Mouse (Mus musculus) liver, embryonic 14.5 days (tissue): Measurements from ENCODE around the gene Mblac1. TPM values are rescaled to one million over a fixed set of nuclear protein-coding genes. Genes with fewer than 3 reads are reported as not detected.

Source experiments
- ATAC-seq: fragments of 200-750 bp; cut with Nextera tagmentation; 2 replicates; pipeline ENCODE4 v1.8.0; 2017; ENCODE audit warnings: moderate number of reproducible peaks, mild to moderate bottlenecking, moderate library complexity; ENCODE audit not compliant: insufficient read depth
- DNase-seq, 3 experiments: peaks; one replicate each; pipeline ENCODE4 v3.0.0-alpha.2; 2012 to 2013; ENCODE audit warnings: low read depth in 3 of 3, low spot score in 3 of 3
- H3K27ac ChIP-seq: fragments of 300-500 bp; sonication (generic); 2 replicates; pipeline ENCODE4 v1.5.1; 2014; ENCODE audit warnings: moderate library complexity, mild to moderate bottlenecking, control low read depth, inconsistent platforms
- H3K27me3 ChIP-seq: fragments of 300-500 bp; sonication (generic); 2 replicates; pipeline ENCODE4 v1.6.1; 2014; ENCODE audit warnings: mild to moderate bottlenecking, low read length, moderate library complexity; ENCODE audit not compliant: control insufficient read depth, insufficient read depth
- H3K36me3 ChIP-seq: fragments of 300-500 bp; sonication (generic); replicated peaks from 2 replicates; pipeline ENCODE4 v1.6.1; 2014; ENCODE audit warnings: low read depth; ENCODE audit not compliant: control insufficient read depth, insufficient read depth
- H3K4me1 ChIP-seq, 2 experiments: fragments of 200-500 bp in 1 of 2; fragments of 300-500 bp in 1 of 2; sonication (generic) in 1 of 2; replicated peaks; 2 replicates each; pipeline ENCODE4 v1.6.1; 2012 to 2014; ENCODE audit warnings: antibody characterized with exemption in 1 of 2, inconsistent platforms in 1 of 2, low read length in 1 of 2; ENCODE audit not compliant: control insufficient read depth in 2 of 2, insufficient read depth in 2 of 2
- H3K4me2 ChIP-seq: fragments of 300-500 bp; sonication (generic); 2 replicates; pipeline ENCODE4 v1.6.1; 2014; ENCODE audit warnings: low read depth, mild to moderate bottlenecking, control low read depth, moderate library complexity
- H3K4me3 ChIP-seq, 2 experiments: fragments of 200-500 bp in 1 of 2; fragments of 300-500 bp in 1 of 2; sonication (generic) in 1 of 2; 2 replicates each; pipeline ENCODE4 v1.5.1; 2012 to 2014; ENCODE audit warnings: low read depth in 2 of 2, low read length in 2 of 2, mild to moderate bottlenecking in 2 of 2, control low read depth in 1 of 2, inconsistent platforms in 1 of 2, moderate library complexity in 1 of 2; ENCODE audit not compliant: insufficient read depth in 1 of 2
- H3K9ac ChIP-seq: fragments of 300-500 bp; sonication (generic); replicated peaks from 2 replicates; pipeline ENCODE4 v1.6.1; 2014; ENCODE audit warnings: mild to moderate bottlenecking, control low read depth, moderate library complexity
- H3K9me3 ChIP-seq: fragments of 300-500 bp; sonication (generic); 2 replicates; pipeline ENCODE4 v1.6.1; 2016; ENCODE audit warnings: low read length, mixed read lengths; ENCODE audit not compliant: control insufficient read depth
- CTCF ChIP-seq: IDR thresholded peaks from 2 replicates; pipeline ENCODE4 v1.5.1; 2016; ENCODE audit warnings: antibody characterized with exemption, low read depth, control low read depth
- EP300 ChIP-seq: IDR thresholded peaks from 2 replicates; pipeline ENCODE4 v1.6.1; 2016; ENCODE audit warnings: antibody characterized with exemption, low read depth
- WGBS: fragments of 180-500 bp; shearing (Covaris S2); extraction: QIAGEN DNeasy Blood & Tissue Kit; methylation state at CpG from one replicate; pipeline ENCODE4 v1.1.7; 2014; ENCODE audit not compliant: insufficient replicate concordance; 5-methylcytosine and 5-hydroxymethylcytosine counted together
- polyA plus RNA-seq, 2 experiments: library from polyadenylated mRNA; depleted of rRNA in 1 of 2; stranded (reverse) in 1 of 2; unstranded in 1 of 2; fragments of >200 nt; fragmentation: Nextera tagmentation in 1 of 2; extraction: Ambion mirVana in 1 of 2; gene quantifications; 2 replicates each; pipeline versions ENCODE4 v1.2.1 to v1.2.3; 2012 to 2014

Gene Mblac1
- polyA plus RNA-seq, 2 experiments = 2.2 TPM

DNA sequence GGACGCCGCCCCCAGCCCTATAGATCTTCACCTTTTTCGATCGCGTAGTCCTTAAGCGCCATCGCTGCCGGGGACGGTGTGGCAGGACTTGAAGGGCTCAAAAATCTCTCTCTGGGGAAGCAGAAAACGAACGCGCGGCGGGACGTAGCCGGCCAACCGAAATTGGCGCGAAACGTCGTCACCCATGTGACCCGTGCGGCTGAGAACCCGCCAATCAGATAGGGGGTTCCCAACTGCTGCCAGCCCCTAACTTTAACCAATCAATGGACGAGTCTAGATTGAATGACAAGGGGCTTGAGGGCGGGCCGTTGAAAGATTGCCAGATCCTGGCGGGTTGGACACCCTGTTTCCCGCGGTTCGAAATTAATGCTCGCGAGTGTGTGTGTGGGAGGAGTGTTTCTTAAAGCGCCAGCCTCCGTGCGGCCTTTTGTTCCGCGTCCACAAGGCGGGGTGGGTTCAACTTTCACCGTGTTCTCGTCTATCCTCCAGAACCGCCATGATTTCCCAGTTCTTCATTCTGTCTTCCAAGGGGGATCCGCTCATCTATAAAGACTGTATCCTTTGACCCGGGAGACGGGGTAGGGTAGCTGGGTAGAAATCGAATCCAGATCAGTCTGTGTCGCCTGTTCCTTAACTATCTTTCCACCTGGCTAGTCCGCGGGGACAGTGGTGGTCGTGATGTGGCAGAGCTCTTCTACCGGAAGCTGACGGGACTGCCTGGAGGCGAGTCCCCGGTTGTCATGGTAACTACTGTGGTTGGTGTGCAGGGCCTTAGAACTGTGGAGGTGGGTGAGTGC is 22.2 kb upstream of the Mblac1 start, which contains the start of the genes Ap4m1 and Mcm7:
Ap4m1 (plus strand) TSS at position 308 of the 797 bp plus-strand sequence.
Mcm7 (minus strand) TSS at position 728 of the 797 bp plus-strand sequence.
- peaks cover 45% of the 10 kb centered on the region for H3K36me3 ChIP-seq
- peak; percentile 86 for ATAC-seq
- no peaks in the 10 kb centered on the region for H3K9me3 ChIP-seq
- no peaks in the 10 kb centered on the region for H3K27me3 ChIP-seq
- WGBS = 1% methylated on average over 54 of the region's 54 CpGs
- peak; percentile 35 for TF ChIP-seq CTCF
- peak; percentile 44 for TF ChIP-seq EP300
- H3K9ac ChIP-seq = peak within 1 kb of the TSS; percentile 96
- H3K4me2 ChIP-seq = peak within 1 kb of the TSS; percentile 82
- H3K27ac ChIP-seq = peak within 1 kb of the TSS; percentile 92
- peaks cover 15 to 16% of the 10 kb centered on the region in 2 experiments for H3K4me1 ChIP-seq
- DNase-seq = peak; percentile 97 to 98 (median 97)
- peak within 1 kb of the TSS; percentile 88 to 90 for H3K4me3 ChIP-seq

DNA sequence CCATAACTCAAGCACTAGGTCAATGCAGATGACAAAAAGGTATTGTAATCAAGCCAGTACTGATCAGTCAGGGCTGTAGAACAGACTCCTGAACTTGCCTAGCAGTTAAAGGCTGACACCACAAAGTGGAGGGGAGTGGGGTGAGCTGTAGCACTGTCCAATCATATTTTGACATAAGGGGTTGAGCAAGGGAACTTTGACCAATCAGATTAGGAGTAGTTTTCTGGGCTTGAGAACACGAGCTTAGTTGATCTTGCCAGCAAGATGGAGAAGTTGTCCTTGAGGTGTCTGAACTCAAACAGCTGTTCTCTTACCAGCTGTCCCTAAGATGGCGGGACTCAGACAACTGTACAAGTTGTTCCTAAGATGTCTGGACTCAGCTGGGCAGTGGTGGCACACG is 20.9 kb upstream of the Mblac1 start:
- H3K4me3 ChIP-seq = peak overlapping the region in 1 of 2 experiments; percentile 88; a peak in 1 of 4 replicates
- WGBS = 59% methylated on average over 3 of the region's 3 CpGs
- peak overlapping the region; percentile 82 for H3K4me2 ChIP-seq
- H3K4me1 ChIP-seq = peaks cover 15 to 16% of the 10 kb centered on the region in 2 experiments
- no peaks in the 10 kb centered on the region for H3K27me3 ChIP-seq
- H3K36me3 ChIP-seq = peaks cover 44% of the 10 kb centered on the region
- no peak overlapping the region; the same call in 1 of the 2 replicates for H3K27ac ChIP-seq
- ATAC-seq = no peak
- H3K9me3 ChIP-seq = no peaks in the 10 kb centered on the region
- peak overlapping the region; percentile 18 for H3K9ac ChIP-seq
- TF ChIP-seq CTCF (no peak), EP300 (no peak)
- no peak for DNase-seq

DNA sequence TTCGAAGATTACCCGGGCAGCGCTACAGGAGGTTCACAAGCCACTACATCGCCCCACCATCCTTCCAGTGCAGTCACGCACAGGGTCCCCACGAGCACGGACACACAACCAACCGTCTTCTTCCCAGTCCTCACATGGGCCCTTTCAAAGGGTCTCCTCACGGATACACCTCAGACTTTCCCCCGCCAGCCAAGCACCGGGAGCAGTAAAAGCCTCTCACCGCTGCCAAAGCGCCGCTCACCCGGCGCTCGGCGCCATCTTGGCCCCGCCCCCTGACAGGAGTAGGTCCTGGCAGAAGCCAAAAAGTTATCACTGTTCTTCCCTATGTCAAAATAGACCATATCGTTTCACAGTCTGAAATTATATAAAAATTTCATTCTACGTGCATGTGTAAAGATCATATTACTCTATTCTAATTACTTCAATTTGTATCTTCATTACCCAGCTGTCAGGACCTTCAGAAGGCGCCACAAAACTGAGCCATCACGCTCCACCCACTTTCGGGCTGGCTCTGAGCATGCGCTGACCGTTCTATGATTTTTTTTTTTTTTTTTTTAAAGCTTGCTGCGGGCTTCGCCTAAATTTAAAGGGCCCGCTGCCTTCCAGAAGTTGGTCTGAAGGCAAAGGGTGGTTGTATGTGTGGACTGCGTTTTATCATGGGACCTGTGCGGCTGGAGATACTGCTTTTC is 7.0 kb upstream of the Mblac1 start, which contains the start of the genes Taf6 and Cnpy4:
Taf6 (minus strand) TSS at position 502 of the 689 bp plus-strand sequence.
Cnpy4 (plus strand) TSS at position 536 of the 689 bp plus-strand sequence.
- Histone ChIP-seq H3K27ac (peak within 1 kb of the TSS; percentile 81), H3K4me2 (peak within 1 kb of the TSS; percentile 93), H3K4me3 (peak within 1 kb of the TSS; percentile 75 to 99), H3K36me3 (peaks cover 12% of the 10 kb centered on the region), H3K4me1 (peaks cover 13 to 14% of the 10 kb centered on the region in 2 experiments), H3K9ac (peak within 1 kb of the TSS; percentile 90), H3K9me3 (no peaks in the 10 kb centered on the region), H3K27me3 (no peaks in the 10 kb centered on the region)
- peak; percentile 85 for ATAC-seq
- under 1% methylated on average over 31 of the region's 31 CpGs for WGBS
- DNase-seq = peak; percentile 78 to 86 (median 81)
- no peak for TF ChIP-seq CTCF
- TF ChIP-seq EP300 = peak; percentile 97

DNA sequence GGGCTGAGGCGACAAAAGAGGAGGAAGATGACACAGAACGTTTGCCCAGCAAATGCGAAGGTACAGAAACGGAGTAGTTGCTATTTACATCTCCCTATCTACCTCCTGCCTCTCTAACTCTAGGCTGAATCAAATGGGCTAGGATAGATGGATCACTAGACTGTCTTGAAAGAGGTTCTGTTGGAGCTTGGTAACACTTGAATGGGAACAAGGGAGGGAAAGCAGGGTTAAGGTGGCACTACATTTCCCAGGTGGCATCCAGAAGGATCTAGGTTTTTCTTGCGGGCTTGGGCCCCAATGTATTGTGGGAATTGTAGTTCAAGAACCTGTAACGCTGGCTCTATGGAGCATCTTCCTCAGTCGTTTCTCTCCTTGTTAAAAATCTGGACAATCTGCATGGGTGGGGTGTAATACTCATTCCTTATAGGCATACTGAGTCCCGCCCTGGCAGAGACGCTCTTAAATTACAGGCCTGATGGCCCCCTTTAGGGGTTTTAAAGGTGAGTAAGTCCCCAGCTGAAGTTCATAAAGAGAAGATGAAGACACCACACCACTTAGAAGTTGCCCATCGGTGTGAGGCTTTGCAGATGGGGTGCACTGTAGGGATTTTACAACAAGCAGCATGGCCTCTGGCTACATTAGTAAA is 6.3 kb upstream of the Mblac1 start:
- peak overlapping the region; percentile 86 for H3K9ac ChIP-seq
- H3K27ac ChIP-seq = peak overlapping the region; percentile 81
- peak overlapping the region; percentile 93 for H3K4me2 ChIP-seq
- no peaks in the 10 kb centered on the region for H3K9me3 ChIP-seq
- ATAC-seq = peak; percentile 81
- peak overlapping the region; percentile 75 to 99 for H3K4me3 ChIP-seq
- peaks cover 13 to 14% of the 10 kb centered on the region in 2 experiments for H3K4me1 ChIP-seq
- WGBS = under 1% methylated on average over 10 of the region's 10 CpGs
- no peaks in the 10 kb centered on the region for H3K27me3 ChIP-seq
- no peak for TF ChIP-seq CTCF
- no peak for TF ChIP-seq EP300
- peak; percentile 74 to 77 (median 76) for DNase-seq
- peaks cover 8% of the 10 kb centered on the region; the same call in 1 of the 2 replicates for H3K36me3 ChIP-seq
